Mouse (Mus musculus) heart, embryonic 12.5 days (tissue): ENCODE data around the gene Pcif1. TPM values are rescaled to one million over a fixed set of nuclear protein-coding genes. Genes with fewer than 3 reads are reported as not detected.
A peak's percentile ranks its signal among the peaks of the same experiment; 100 is the strongest.

Source experiments
- ATAC-seq: fragments of 200-750 bp; cut with Nextera tagmentation; 2 replicates; pipeline ENCODE4 v1.8.0; 2017; ENCODE audit warnings: moderate TSS enrichment, moderate library complexity; ENCODE audit not compliant: insufficient number of reproducible peaks, low FRiP score
- H3K27ac ChIP-seq: fragments of 300-500 bp; sonication (generic); 2 replicates; pipeline ENCODE4 v1.5.1; 2016; ENCODE audit warnings: mild to moderate bottlenecking, moderate library complexity; ENCODE audit not compliant: poor library complexity, severe bottlenecking
- H3K27me3 ChIP-seq: fragments of 300-500 bp; sonication (generic); replicated peaks from 2 replicates; pipeline ENCODE4 v1.6.1; 2016; ENCODE audit warnings: mild to moderate bottlenecking, moderate library complexity
- H3K36me3 ChIP-seq: fragments of 300-500 bp; sonication (generic); 2 replicates; pipeline ENCODE4 v1.6.1; 2016; ENCODE audit warnings: mild to moderate bottlenecking, moderate library complexity
- H3K4me1 ChIP-seq: fragments of 300-500 bp; sonication (generic); replicated peaks from 2 replicates; pipeline ENCODE4 v1.6.1; 2016; ENCODE audit warnings: mild to moderate bottlenecking
- H3K4me2 ChIP-seq: fragments of 300-500 bp; sonication (generic); 2 replicates; pipeline ENCODE4 v1.6.1; 2016; ENCODE audit warnings: mild to moderate bottlenecking, moderate library complexity
- H3K4me3 ChIP-seq: fragments of 300-500 bp; sonication (generic); 2 replicates; pipeline ENCODE4 v1.5.1; 2016; ENCODE audit warnings: mild to moderate bottlenecking
- H3K9ac ChIP-seq: fragments of 300-500 bp; sonication (generic); 2 replicates; pipeline ENCODE4 v1.6.1; 2016; ENCODE audit warnings: mild to moderate bottlenecking, moderate library complexity
- H3K9me3 ChIP-seq: fragments of 300-500 bp; sonication (generic); replicated peaks from 2 replicates; pipeline ENCODE4 v1.6.1; 2016; ENCODE audit warnings: mild to moderate bottlenecking, moderate library complexity
- WGBS: fragments of 180-500 bp; shearing (Covaris S2); methylation state at CpG from one replicate; pipeline ENCODE4 v1.1.7; 2016; 5-methylcytosine and 5-hydroxymethylcytosine counted together
- polyA plus RNA-seq: library from polyadenylated mRNA; unstranded; fragments of >200 nt; fragmentation: Nextera tagmentation; extraction: Ambion mirVana; gene quantifications from 2 replicates; pipeline ENCODE4 v1.2.1, GENCODE M21; 2016

Gene Pcif1
- polyA plus RNA-seq, 1 experiment from 2014 or later: 53.1 TPM

GRCm38 (mm10) chr2:164910360-164911061 lies 31.4 kb downstream of the Pcif1 start:
- WGBS: 4% methylated on average over 37 of the region's 37 CpGs
- peak; percentile 19; the same call in 1 of the 2 replicates for ATAC-seq

GRCm38 (mm10) chr2:164911086-164912048 lies 32.3 kb downstream of the Pcif1 start, which contains the start of gene Zfp335:
Gene Zfp335, minus strand, starts transcription at chr2:164911757.
- Histone ChIP-seq H3K9me3 (peaks cover 3% of the 10 kb centered on the region), H3K4me1 (peaks cover 25% of the 10 kb centered on the region), H3K4me2 (peak within 1 kb of the TSS; percentile 86), H3K9ac (peak within 1 kb of the TSS; percentile 92), H3K36me3 (peaks cover 39% of the 10 kb centered on the region), H3K27me3 (no peaks in the 10 kb centered on the region), H3K27ac (peak within 1 kb of the TSS; percentile 98), H3K4me3 (peak within 1 kb of the TSS; percentile 87)
- ATAC-seq: peak; percentile 92
- WGBS: under 1% methylated on average over 91 of the region's 91 CpGs

More at GRCm38 (mm10) chr2:164910360-164911061, 31.4 kb downstream of the Pcif1 start:
- no peaks in the 10 kb centered on the region for H3K27me3 ChIP-seq
- H3K9ac ChIP-seq: peak overlapping the region; percentile 92
- peak overlapping the region; percentile 87 for H3K4me3 ChIP-seq
- H3K27ac ChIP-seq: peak overlapping the region; percentile 98
- H3K9me3 ChIP-seq: peaks cover 8% of the 10 kb centered on the region
- H3K36me3 ChIP-seq: peaks cover 45% of the 10 kb centered on the region
- H3K4me1 ChIP-seq: peaks cover 25% of the 10 kb centered on the region
- H3K4me2 ChIP-seq: peak overlapping the region; percentile 86

GRCm38 (mm10) chr2:164912151-164912550 lies 33.0 kb downstream of the Pcif1 start:
- Histone ChIP-seq H3K9me3 (no peaks in the 10 kb centered on the region), H3K4me1 (peaks cover 25% of the 10 kb centered on the region), H3K27ac (peak overlapping the region; percentile 98), H3K4me3 (peak overlapping the region; percentile 87), H3K9ac (peak overlapping the region; percentile 92), H3K27me3 (no peaks in the 10 kb centered on the region), H3K36me3 (peaks cover 31% of the 10 kb centered on the region), H3K4me2 (peak overlapping the region; percentile 86)
- ATAC-seq: peak; percentile 22
- WGBS: 7% methylated on average over 12 of the region's 12 CpGs

- no peak overlapping the region for H3K9ac ChIP-seq
- H3K4me1 ChIP-seq: peaks cover 25% of the 10 kb centered on the region
- WGBS: 89% methylated on average over 9 of the region's 9 CpGs
- H3K36me3 ChIP-seq: peaks cover 24% of the 10 kb centered on the region
- no peaks in the 10 kb centered on the region for H3K27me3 ChIP-seq
- peak overlapping the region; percentile 87; the same call in 1 of the 2 replicates for H3K4me3 ChIP-seq
- ATAC-seq: no peak
- H3K4me2 ChIP-seq: peak overlapping the region; percentile 86
- H3K27ac ChIP-seq: peak overlapping the region; percentile 98
- H3K9me3 ChIP-seq: no peaks in the 10 kb centered on the region
Observed at GRCm38 (mm10) chr2:164912749-164913427, 33.8 kb downstream of the Pcif1 start.

- Histone ChIP-seq H3K4me1 (peaks cover 25% of the 10 kb centered on the region), H3K4me3 (no peak overlapping the region), H3K4me2 (no peak overlapping the region), H3K36me3 (peaks cover 19% of the 10 kb centered on the region), H3K27me3 (no peaks in the 10 kb centered on the region), H3K27ac (peak overlapping the region; percentile 17; the same call in 1 of the 2 replicates), H3K9me3 (no peaks in the 10 kb centered on the region), H3K9ac (no peak overlapping the region)
- 81% methylated on average over 2 of the region's 2 CpGs for WGBS
- ATAC-seq: no peak
Observed at GRCm38 (mm10) chr2:164913428-164913786, 34.3 kb downstream of the Pcif1 start.

- no peak for ATAC-seq
- Histone ChIP-seq H3K4me1 (peaks cover 11% of the 10 kb centered on the region), H3K4me2 (no peak overlapping the region), H3K27me3 (no peaks in the 10 kb centered on the region), H3K4me3 (no peak overlapping the region), H3K27ac (no peak overlapping the region), H3K36me3 (peaks cover 26% of the 10 kb centered on the region), H3K9me3 (no peaks in the 10 kb centered on the region), H3K9ac (no peak overlapping the region)
- 64% methylated on average over 5 of the region's 5 CpGs for WGBS
Observed at GRCm38 (mm10) chr2:164916820-164917219, 37.7 kb downstream of the Pcif1 start.

- no peak for ATAC-seq
- Histone ChIP-seq H3K9ac (no peak overlapping the region), H3K27me3 (no peaks in the 10 kb centered on the region), H3K9me3 (no peaks in the 10 kb centered on the region), H3K4me2 (no peak overlapping the region), H3K36me3 (peaks cover 26% of the 10 kb centered on the region), H3K27ac (no peak overlapping the region), H3K4me3 (no peak overlapping the region), H3K4me1 (peaks cover 8% of the 10 kb centered on the region)
- 60% methylated on average over 10 of the region's 10 CpGs for WGBS
Observed at GRCm38 (mm10) chr2:164917371-164917770, 38.3 kb downstream of the Pcif1 start.

GRCm38 (mm10) chr2:164918325-164918724 lies 39.2 kb downstream of the Pcif1 start:
- peaks cover 26% of the 10 kb centered on the region for H3K36me3 ChIP-seq
- peaks cover 2% of the 10 kb centered on the region for H3K4me1 ChIP-seq
- H3K4me3 ChIP-seq: no peak overlapping the region
- ATAC-seq: no peak
- no peak overlapping the region for H3K9ac ChIP-seq
- H3K9me3 ChIP-seq: no peaks in the 10 kb centered on the region
- 68% methylated on average over 5 of the region's 5 CpGs for WGBS
- no peaks in the 10 kb centered on the region for H3K27me3 ChIP-seq
- no peak overlapping the region for H3K4me2 ChIP-seq
- H3K27ac ChIP-seq: no peak overlapping the region

GRCm38 (mm10) chr2:164921984-164922383 lies 42.9 kb downstream of the Pcif1 start:
- H3K4me1 ChIP-seq: no peaks in the 10 kb centered on the region
- H3K9me3 ChIP-seq: no peaks in the 10 kb centered on the region
- no peak overlapping the region for H3K27ac ChIP-seq
- no peak overlapping the region for H3K4me3 ChIP-seq
- 0 out of 2 replicates have a peak, but pooled peaks cover 6% of the 10 kb centered on the region for H3K27me3 ChIP-seq
- WGBS: 62% methylated on average over 7 of the region's 7 CpGs
- ATAC-seq: no peak
- H3K9ac ChIP-seq: no peak overlapping the region
- H3K4me2 ChIP-seq: no peak overlapping the region
- H3K36me3 ChIP-seq: peaks cover 17% of the 10 kb centered on the region

GRCm38 (mm10) chr2:164923291-164923690 lies 44.2 kb downstream of the Pcif1 start:
- Histone ChIP-seq H3K4me1 (no peaks in the 10 kb centered on the region), H3K9ac (no peak overlapping the region), H3K27me3 (0 out of 2 replicates have a peak, but pooled peaks cover 6% of the 10 kb centered on the region), H3K36me3 (peaks cover 17% of the 10 kb centered on the region), H3K27ac (no peak overlapping the region), H3K4me3 (no peak overlapping the region), H3K9me3 (no peaks in the 10 kb centered on the region), H3K4me2 (no peak overlapping the region)
- 72% methylated on average over 4 of the region's 4 CpGs for WGBS
- ATAC-seq: no peak
